Mouse (Mus musculus): Measurements from ENCODE around the gene Cdc42se2.
A peak's percentile ranks its signal among the peaks of the same experiment; 100 is the strongest.

The Cdc42se2 gene

GRCm38 (mm10) chr11:54708153-54708552 is 79.3 kb downstream of the Cdc42se2 start:
- DNase-seq: no peak

GRCm38 (mm10) chr11:54703306-54703705 is 84.2 kb downstream of the Cdc42se2 start:
- DNase-seq: peak; percentile 77

- DNase-seq: no peak
These were observed 85.6 kb downstream of the Cdc42se2 start for GRCm38 (mm10) chr11:54701848-54702247.

GRCm38 (mm10) chr11:54699972-54700371 is 87.5 kb downstream of the Cdc42se2 start:
- DNase-seq: no peak

GRCm38 (mm10) chr11:54698636-54699035 is 88.8 kb downstream of the Cdc42se2 start:
- no peak for DNase-seq

GRCm38 (mm10) chr11:54697611-54698010 is 89.9 kb downstream of the Cdc42se2 start:
- DNase-seq: no peak

GRCm38 (mm10) chr11:54695951-54696350 is 91.5 kb downstream of the Cdc42se2 start:
- peak; percentile 27 for DNase-seq

- DNase-seq: no peak
These were observed 93.2 kb downstream of the Cdc42se2 start for GRCm38 (mm10) chr11:54694291-54694690.

DNA sequence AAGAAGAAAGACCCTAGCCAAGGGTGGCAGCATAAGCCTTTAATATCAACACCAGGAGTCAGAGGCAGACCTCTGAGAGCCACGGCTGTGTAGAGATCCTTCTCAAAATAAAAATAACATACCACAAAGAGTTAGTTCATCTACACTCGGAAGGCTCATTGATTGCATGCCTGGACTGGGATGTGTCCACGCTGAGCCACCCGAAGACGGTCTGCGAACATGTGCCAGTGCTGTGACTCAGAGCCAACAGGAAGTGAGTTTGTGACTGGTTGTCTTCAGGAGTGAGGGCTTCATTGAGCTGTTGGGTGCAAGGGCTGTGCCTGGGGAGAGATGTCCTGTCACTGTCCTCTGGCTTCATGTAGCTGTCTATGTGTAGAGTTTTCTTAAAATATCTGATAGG is 93.8 kb downstream of the Cdc42se2 start:
- no peak for DNase-seq

- no peak for DNase-seq
These were observed 96.3 kb downstream of the Cdc42se2 start for GRCm38 (mm10) chr11:54691179-54691578.

DNA sequence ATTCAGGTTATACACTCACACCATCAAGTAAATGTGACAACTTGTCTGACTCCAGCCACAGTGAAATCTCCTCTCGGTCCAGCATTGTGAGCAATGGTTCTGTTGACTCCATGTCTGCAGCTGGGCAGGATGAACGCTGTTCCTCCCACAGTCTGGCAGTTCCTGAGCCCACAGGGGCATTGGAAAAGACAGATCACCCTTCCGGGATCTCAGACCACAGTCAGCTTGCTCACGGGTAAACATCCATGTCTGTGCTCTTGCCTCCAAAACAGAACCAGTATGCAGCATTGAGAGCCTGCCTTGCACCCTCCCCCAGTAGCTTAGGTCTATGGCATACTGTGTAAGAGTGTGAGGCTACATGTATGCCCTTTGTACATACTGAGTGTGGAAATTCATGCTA is 97.3 kb downstream of the Cdc42se2 start:
- DNase-seq: no peak

DNA sequence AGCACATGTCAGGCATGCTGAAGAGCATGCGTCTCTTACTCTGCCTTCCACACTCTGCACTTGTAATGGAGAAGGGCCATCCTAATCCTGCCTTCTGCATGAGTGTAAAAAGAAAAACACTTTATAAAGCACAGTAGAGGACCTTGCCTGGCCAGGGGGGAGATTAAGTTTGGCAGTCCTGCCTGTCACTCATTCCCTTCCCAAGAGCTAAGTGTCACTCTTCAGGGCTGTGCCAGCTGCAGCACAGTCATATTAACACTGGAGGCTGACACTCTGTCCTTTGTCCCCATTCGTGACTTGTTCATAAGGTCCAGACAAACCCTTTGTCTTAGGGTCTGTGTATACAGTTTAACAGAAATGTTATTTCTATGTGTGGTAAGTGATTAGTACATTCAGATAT is 102.6 kb downstream of the Cdc42se2 start:
- no peak for DNase-seq

DNA sequence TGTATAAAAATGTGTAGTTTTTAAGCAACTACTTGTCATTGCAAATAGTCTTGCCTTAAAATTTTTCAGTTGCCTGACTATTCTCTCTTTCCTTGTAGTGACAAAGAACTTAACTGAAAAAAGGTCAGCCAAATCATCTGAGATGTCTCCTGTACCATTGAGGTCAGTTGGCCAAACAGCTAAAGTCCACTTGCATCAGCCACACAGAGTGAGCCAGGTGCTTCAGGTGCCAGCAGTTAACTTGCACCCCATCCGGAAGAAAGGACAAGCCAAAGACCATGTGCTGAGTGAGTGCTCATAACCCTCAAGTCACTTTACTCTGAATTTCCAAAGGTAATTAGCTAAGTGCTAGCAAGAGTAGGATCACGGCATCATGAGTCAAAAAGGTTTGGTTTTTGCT is 108.3 kb downstream of the Cdc42se2 start:
- DNase-seq: no peak

DNA sequence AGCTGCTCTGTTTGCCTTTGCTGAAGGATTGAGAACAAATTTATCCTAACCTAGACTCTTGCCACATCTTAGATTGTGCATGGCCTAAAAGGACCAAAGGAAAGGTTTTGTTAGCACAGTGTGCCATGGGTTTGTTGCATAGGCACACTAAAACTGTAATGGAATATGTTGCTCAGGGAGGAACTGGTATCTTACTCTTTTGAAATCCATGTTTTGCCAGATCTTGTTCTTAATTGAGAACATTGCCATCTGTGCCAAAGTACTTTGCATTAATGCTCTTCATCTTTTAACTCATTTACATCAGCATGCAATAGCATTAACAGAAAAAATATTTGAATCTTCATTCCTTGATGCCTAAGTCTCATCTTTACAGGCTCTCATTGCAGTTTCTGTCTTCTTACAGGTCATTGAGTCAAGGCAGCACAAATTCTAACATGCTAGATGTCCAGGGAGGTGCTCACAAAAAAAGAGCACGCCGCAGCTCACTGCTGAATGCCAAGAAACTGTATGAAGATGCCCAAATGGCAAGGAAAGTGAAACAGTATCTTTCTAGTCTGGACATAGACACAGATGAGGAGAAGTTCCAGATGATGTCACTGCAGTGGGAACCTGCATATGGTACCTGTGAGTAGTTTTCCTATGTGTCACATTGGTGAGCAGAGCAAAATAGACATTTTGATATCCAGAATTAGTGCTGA is 111.5 kb downstream of the Cdc42se2 start:
- DNase-seq: no peak

GRCm38 (mm10) chr11:54673575-54674298 is 113.7 kb downstream of the Cdc42se2 start:
- no peak for DNase-seq
